Mouse (Mus musculus): ENCODE measurements around the gene Cpne8. TPM values are rescaled to one million over a fixed set of nuclear protein-coding genes. Genes with fewer than 3 reads are reported as not detected.
"Not testable (repeated sequence)": the region's sequence is repeated elsewhere in the genome, so short reads cannot be mapped to it uniquely, and the experiment has no call there.

The Cpne8 gene
- polyA plus RNA-seq, 1 experiment from 2014 or later: 7.2 TPM

GRCm38 (mm10) chr15:90616116-90616798, 63.0 kb downstream of the Cpne8 start:
- H3K4me1 ChIP-seq (replicated peaks): peaks cover 12% of the 10 kb centered on the region; the same call in 1 of the 2 replicates
- no peak overlapping the region for H3K27ac ChIP-seq (ENCODE audit: poor library complexity, severe bottlenecking)
- H3K9ac ChIP-seq: no peak overlapping the region
- peak overlapping the region; percentile 9; the same call in 1 of the 2 replicates for H3K4me3 ChIP-seq
- peak; percentile 57 for ATAC-seq (ENCODE audit: insufficient number of reproducible peaks, low FRiP score)
- no peaks in the 10 kb centered on the region for H3K9me3 ChIP-seq (replicated peaks)
- WGBS: 28% methylated on average over 8 of the region's 8 CpGs
- no peaks in the 10 kb centered on the region for H3K36me3 ChIP-seq
- H3K4me2 ChIP-seq: peak overlapping the region; percentile 51
- H3K27me3 ChIP-seq (replicated peaks): no peaks in the 10 kb centered on the region

- H3K9me3 ChIP-seq (replicated peaks); H3K4me2 ChIP-seq; ATAC-seq (ENCODE audit: insufficient number of reproducible peaks, low FRiP score); H3K27ac ChIP-seq (ENCODE audit: poor library complexity, severe bottlenecking); H3K36me3 ChIP-seq; H3K27me3 ChIP-seq (replicated peaks); H3K4me3 ChIP-seq; H3K9ac ChIP-seq: not testable (repeated sequence)
- 68% methylated on average over 4 of the region's 4 CpGs for WGBS
- H3K4me1 ChIP-seq (replicated peaks): peaks cover 10% of the 10 kb centered on the region
These were observed 68.5 kb downstream of the Cpne8 start for GRCm38 (mm10) chr15:90610767-90611166.

GRCm38 (mm10) chr15:90609836-90610415, 69.3 kb downstream of the Cpne8 start:
- H3K9me3 ChIP-seq (replicated peaks): no peaks in the 10 kb centered on the region
- no peak overlapping the region for H3K4me2 ChIP-seq
- H3K36me3 ChIP-seq: no peaks in the 10 kb centered on the region
- H3K27me3 ChIP-seq (replicated peaks): no peaks in the 10 kb centered on the region
- H3K4me3 ChIP-seq: no peak overlapping the region
- peaks cover 10% of the 10 kb centered on the region for H3K4me1 ChIP-seq (replicated peaks)
- WGBS: 40% methylated on average over 4 of the region's 4 CpGs
- ATAC-seq (ENCODE audit: insufficient number of reproducible peaks, low FRiP score): no peak
- no peak overlapping the region for H3K27ac ChIP-seq (ENCODE audit: poor library complexity, severe bottlenecking)
- no peak overlapping the region for H3K9ac ChIP-seq

- Histone ChIP-seq H3K9ac (no peak overlapping the region), H3K4me1 (replicated peaks) (peaks cover 10% of the 10 kb centered on the region), H3K9me3 (replicated peaks) (no peaks in the 10 kb centered on the region), H3K27me3 (replicated peaks) (no peaks in the 10 kb centered on the region), H3K36me3 (no peaks in the 10 kb centered on the region), H3K27ac (ENCODE audit: poor library complexity, severe bottlenecking) (no peak overlapping the region), H3K4me2 (no peak overlapping the region), H3K4me3 (no peak overlapping the region)
- ATAC-seq (ENCODE audit: insufficient number of reproducible peaks, low FRiP score): no peak
- WGBS: 73% methylated on average over 3 of the region's 3 CpGs
These were observed 70.9 kb downstream of the Cpne8 start for GRCm38 (mm10) chr15:90608368-90608767.

- WGBS: 74% methylated on average over 3 of the region's 3 CpGs
- no peaks in the 10 kb centered on the region for H3K27me3 ChIP-seq (replicated peaks)
- no peak overlapping the region for H3K4me2 ChIP-seq
- ATAC-seq (ENCODE audit: insufficient number of reproducible peaks, low FRiP score): no peak
- H3K4me3 ChIP-seq: no peak overlapping the region
- peaks cover 10% of the 10 kb centered on the region for H3K4me1 ChIP-seq (replicated peaks)
- no peaks in the 10 kb centered on the region for H3K36me3 ChIP-seq
- no peak overlapping the region for H3K9ac ChIP-seq
- no peaks in the 10 kb centered on the region for H3K9me3 ChIP-seq (replicated peaks)
- H3K27ac ChIP-seq (ENCODE audit: poor library complexity, severe bottlenecking): no peak overlapping the region
These were observed 72.1 kb downstream of the Cpne8 start for GRCm38 (mm10) chr15:90607181-90607580.

- ATAC-seq (ENCODE audit: insufficient number of reproducible peaks, low FRiP score): no peak
- Histone ChIP-seq H3K4me3 (no peak overlapping the region), H3K36me3 (no peaks in the 10 kb centered on the region), H3K9ac (no peak overlapping the region), H3K9me3 (replicated peaks) (no peaks in the 10 kb centered on the region), H3K27ac (ENCODE audit: poor library complexity, severe bottlenecking) (no peak overlapping the region), H3K4me2 (no peak overlapping the region), H3K27me3 (replicated peaks) (no peaks in the 10 kb centered on the region), H3K4me1 (replicated peaks) (peaks cover 7% of the 10 kb centered on the region)
- WGBS: 79% methylated on average over 5 of the region's 5 CpGs
These were observed 75.6 kb downstream of the Cpne8 start for GRCm38 (mm10) chr15:90603676-90604075.

GRCm38 (mm10) chr15:90597715-90598497, 81.3 kb downstream of the Cpne8 start:
- no peaks in the 10 kb centered on the region for H3K4me1 ChIP-seq (replicated peaks)
- H3K27ac ChIP-seq (ENCODE audit: poor library complexity, severe bottlenecking): no peak overlapping the region
- H3K4me3 ChIP-seq: no peak overlapping the region
- H3K36me3 ChIP-seq: no peaks in the 10 kb centered on the region
- no peaks in the 10 kb centered on the region for H3K9me3 ChIP-seq (replicated peaks)
- H3K9ac ChIP-seq: no peak overlapping the region
- 62% methylated on average over 6 of the region's 6 CpGs for WGBS
- H3K27me3 ChIP-seq (replicated peaks): no peaks in the 10 kb centered on the region
- H3K4me2 ChIP-seq: no peak overlapping the region
- ATAC-seq (ENCODE audit: insufficient number of reproducible peaks, low FRiP score): no peak

- H3K9ac ChIP-seq: no peak overlapping the region
- no peak overlapping the region for H3K4me2 ChIP-seq
- no peaks in the 10 kb centered on the region for H3K27me3 ChIP-seq (replicated peaks)
- no peak overlapping the region for H3K27ac ChIP-seq (ENCODE audit: poor library complexity, severe bottlenecking)
- H3K9me3 ChIP-seq (replicated peaks): no peaks in the 10 kb centered on the region
- ATAC-seq (ENCODE audit: insufficient number of reproducible peaks, low FRiP score): no peak
- WGBS: 79% methylated on average over 2 of the region's 2 CpGs
- H3K36me3 ChIP-seq: no peaks in the 10 kb centered on the region
- H3K4me3 ChIP-seq: no peak overlapping the region
- H3K4me1 ChIP-seq (replicated peaks): no peaks in the 10 kb centered on the region
These were observed 83.6 kb downstream of the Cpne8 start for GRCm38 (mm10) chr15:90595592-90595991.

- WGBS: 26% methylated on average over 7 of the region's 7 CpGs
- no peak overlapping the region for H3K4me2 ChIP-seq
- H3K36me3 ChIP-seq: no peaks in the 10 kb centered on the region
- H3K27me3 ChIP-seq (replicated peaks): no peaks in the 10 kb centered on the region
- H3K9ac ChIP-seq: no peak overlapping the region
- H3K27ac ChIP-seq (ENCODE audit: poor library complexity, severe bottlenecking): no peak overlapping the region
- 0 out of 2 replicates have a peak, but pooled peaks cover 3% of the 10 kb centered on the region for H3K4me1 ChIP-seq (replicated peaks)
- no peaks in the 10 kb centered on the region for H3K9me3 ChIP-seq (replicated peaks)
- ATAC-seq (ENCODE audit: insufficient number of reproducible peaks, low FRiP score): no peak
- no peak overlapping the region for H3K4me3 ChIP-seq
These were observed 89.6 kb downstream of the Cpne8 start for GRCm38 (mm10) chr15:90589587-90589986.

GRCm38 (mm10) chr15:90577402-90577801, 101.8 kb downstream of the Cpne8 start:
- 87% methylated on average over 3 of the region's 3 CpGs for WGBS
- H3K9me3 ChIP-seq (replicated peaks): no peaks in the 10 kb centered on the region
- H3K4me1 ChIP-seq (replicated peaks): no peaks in the 10 kb centered on the region
- no peak overlapping the region for H3K4me3 ChIP-seq
- no peak overlapping the region for H3K27ac ChIP-seq (ENCODE audit: poor library complexity, severe bottlenecking)
- H3K27me3 ChIP-seq (replicated peaks): no peaks in the 10 kb centered on the region
- no peaks in the 10 kb centered on the region for H3K36me3 ChIP-seq
- H3K9ac ChIP-seq: no peak overlapping the region
- H3K4me2 ChIP-seq: no peak overlapping the region
- ATAC-seq (ENCODE audit: insufficient number of reproducible peaks, low FRiP score): no peak

GRCm38 (mm10) chr15:90569246-90569645, 110.0 kb downstream of the Cpne8 start:
- no peaks in the 10 kb centered on the region for H3K27me3 ChIP-seq (replicated peaks)
- 83% methylated on average over 4 of the region's 4 CpGs for WGBS
- H3K9me3 ChIP-seq (replicated peaks): no peaks in the 10 kb centered on the region
- H3K4me2 ChIP-seq: no peak overlapping the region
- H3K27ac ChIP-seq (ENCODE audit: poor library complexity, severe bottlenecking): no peak overlapping the region
- H3K4me3 ChIP-seq: no peak overlapping the region
- no peaks in the 10 kb centered on the region for H3K36me3 ChIP-seq
- ATAC-seq (ENCODE audit: insufficient number of reproducible peaks, low FRiP score): no peak
- no peak overlapping the region for H3K9ac ChIP-seq
- H3K4me1 ChIP-seq (replicated peaks): no peaks in the 10 kb centered on the region

Data from heart, embryonic 12.5 days (tissue).